ENCODE assay signal across 15 mouse cellular contexts in genomic region chr10:84935553-84936209, GRCm38 (mm10). TPM values are rescaled to one million over a fixed set of nuclear protein-coding genes. Genes with fewer than 3 reads are reported as not detected.
DNase-seq lines count a peak whose midpoint lies in the region; ATAC-seq and TF ChIP-seq lines count a peak whose summit lies in the region.
"Had no signal": no experiment of that assay in that cellular context is flagged by ENCODE, and none has a peak within 500 bp of the region (broad histone marks: within the 10 kb centered on the region; RNA-seq: fewer than 3 reads in every experiment).

No protein-coding gene starts in this region.

- peak; percentile 60 for ATAC-seq in G1E (ENCODE audit: extremely low read depth, insufficient number of reproducible peaks, low FRiP score, poor library complexity, severe bottlenecking)
- peak; percentile 100 for ATAC-seq in megakaryocyte, adult 5-6 weeks (ENCODE audit: poor library complexity, severe bottlenecking)
- ATAC-seq: forebrain, embryonic 14.5 days; midbrain, embryonic 16.5 days had no signal

- no peaks in the 10 kb centered on the region for H3K9me3 ChIP-seq in G1E (replicated peaks)
- H3K9me3 ChIP-seq: kidney, embryonic 15.5 days; limb, embryonic 12.5 days; neural tube, embryonic 12.5 days had no signal

- DNase-seq in A20 (ENCODE audit: low read depth, low spot score) (peak; percentile 82), G1E (ENCODE audit: low spot score) (no peak)
- peak; percentile 19 to 57 for DNase-seq in spleen, postnatal 10 days (ENCODE audit: low spot score in 2 of 2)
- no peak for DNase-seq in retina, postnatal 1 day
- no peak for DNase-seq in T-cell, adult 2 months (ENCODE audit: low spot score)
- DNase-seq in thymus, postnatal 36 days, result no peak
- DNase-seq: adrenal gland, adult 2 months; cerebellum, adult 9-11 months; thymus, adult 18-20 months had no signal

- TF ChIP-seq CTCF in G1E (IDR thresholded peaks at IDR 0.05; ENCODE audit: low read depth, low read length), result no peak

- H3K4me3 ChIP-seq in G1E (ENCODE audit: low read depth, low read length), result no peak overlapping the region
- H3K4me3 ChIP-seq: kidney, embryonic 15.5 days; limb, embryonic 12.5 days; neural tube, embryonic 12.5 days had no signal

- H3K27me3 ChIP-seq in G1E (ENCODE audit: insufficient read depth, low read length), result no peaks in the 10 kb centered on the region
- H3K27me3 ChIP-seq: kidney, embryonic 15.5 days; limb, embryonic 12.5 days; neural tube, embryonic 12.5 days had no signal

- H3K4me1 ChIP-seq in G1E (ENCODE audit: insufficient read depth, low read depth, low read length), result peaks cover 7% of the 10 kb centered on the region
- H3K4me1 ChIP-seq: kidney, embryonic 15.5 days; neural tube, embryonic 12.5 days had no signal

- H3K36me3 ChIP-seq in G1E (replicated peaks), result peaks cover 52% of the 10 kb centered on the region
- H3K36me3 ChIP-seq: kidney, embryonic 15.5 days had no signal

RNA-seq across cellular contexts. Expression of gene Ric8b, which starts 18.3 kb away (rescaled TPM):
- total RNA-seq in G1E (2014; fragmentation: Nextera tagmentation), result 12.2 and 16.2 TPM in 2 replicates
- total RNA-seq in G1E (2017), result 11.9 and 15.2 TPM in 2 replicates
- polyA plus RNA-seq in G1E (2012), result 1.8 and 2.0 TPM in 2 replicates
- 13.1 and 13.8 TPM in 2 replicates for total RNA-seq in megakaryocyte, adult 5-6 weeks (2015)
- total RNA-seq in megakaryocyte, adult 5-6 weeks (2017), result 13.4 and 16.6 TPM in 2 replicates

Comparison
In these comparisons a context has a peak if more than half of its experiments do, and no peak if none do; other contexts are left out.
1. DNase-seq: peak in A20 (single experiment) and spleen, postnatal 10 days (2 of 2); none in G1E (single experiment), retina, postnatal 1 day (single experiment), T-cell, adult 2 months (single experiment) and thymus, postnatal 36 days (0 of 2).